Mouse (Mus musculus): ENCODE results near the gene Bag6.

DNA sequence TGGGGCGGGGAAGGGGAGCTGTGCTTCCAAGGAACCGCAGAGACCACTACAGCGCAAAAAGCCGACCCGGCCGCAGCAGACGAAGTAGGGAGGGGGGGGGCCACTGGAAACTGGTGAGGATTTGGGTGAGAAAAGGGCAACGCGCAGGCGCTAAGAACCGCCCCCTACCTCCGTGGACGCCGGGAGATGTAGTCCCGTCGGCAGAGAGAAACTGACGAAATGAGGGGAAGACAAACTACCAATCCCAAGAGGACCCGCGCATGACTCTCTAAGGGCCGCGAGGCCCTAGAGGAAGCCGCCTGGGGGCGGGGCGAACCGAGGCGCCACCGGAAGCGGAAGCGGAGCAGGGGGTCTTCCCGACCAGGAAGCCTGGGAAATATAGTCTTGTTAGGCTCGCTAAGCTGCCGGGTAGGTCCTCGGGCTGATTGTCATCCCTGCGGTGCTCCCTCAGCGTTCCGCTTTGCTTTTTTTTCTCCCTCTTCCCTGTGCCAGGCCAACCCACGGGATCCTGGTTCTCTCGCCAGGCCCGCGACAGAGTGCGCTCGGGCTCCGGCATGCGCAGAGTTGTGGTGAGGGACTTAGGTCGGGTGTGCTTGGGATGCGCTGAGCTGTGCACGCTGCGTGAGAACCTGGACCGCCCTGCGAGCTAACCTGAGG, 13.7 kb upstream of the Bag6 start, which contains the start of gene Gpank1:
- TF ChIP-seq POLR2AphosphoS5 (IDR thresholded peaks at IDR 0.05; ENCODE audit: insufficient replicate concordance, low read depth, low read length) (no peak), CTCF (IDR thresholded peaks at IDR 0.05; ENCODE audit: low read depth, low read length) (no peak), GATA1 (IDR thresholded peaks at IDR 0.05; ENCODE audit: borderline replicate concordance, low read length) (no peak), TAL1 (conservative IDR thresholded peaks at IDR 0.05; ENCODE audit: low read depth, low read length) (no peak)

Measured in G1E (cell line).